Mouse (Mus musculus): ENCODE data around the gene Rbp7. TPM values are rescaled to one million over a fixed set of nuclear protein-coding genes. Genes with fewer than 3 reads are reported as not detected.
"Not testable (repeated sequence)": the region's sequence is repeated elsewhere in the genome, so short reads cannot be mapped to it uniquely, and the experiment has no call there.

Rbp7 gene
- polyA plus RNA-seq, 1 experiment: 3.6 TPM

- TF ChIP-seq CTCF (IDR thresholded peaks at IDR 0.05; ENCODE audit: low read depth, low read length): no peak
- TF ChIP-seq POLR2A (IDR thresholded peaks at IDR 0.05; ENCODE audit: insufficient read depth, low read length): no peak
- TF ChIP-seq EP300 (IDR thresholded peaks at IDR 0.05; ENCODE audit: insufficient read depth, low read depth, low read length): no peak
- H3K9me3 ChIP-seq (replicated peaks; ENCODE audit: control insufficient read depth, insufficient read depth, low read length, poor library complexity, severe bottlenecking): 0 out of 2 replicates have a peak, but pooled peaks cover 3% of the 10 kb centered on the region
- no peaks in the 10 kb centered on the region for H3K27me3 ChIP-seq (ENCODE audit: control insufficient read depth, insufficient read depth, low read length, poor library complexity, severe bottlenecking)
- H3K4me1 ChIP-seq (ENCODE audit: control insufficient read depth, insufficient read depth, low read length): no peaks in the 10 kb centered on the region
- H3K36me3 ChIP-seq (ENCODE audit: control insufficient read depth, insufficient read depth, low read length, poor library complexity, severe bottlenecking): no peaks in the 10 kb centered on the region
- no peak overlapping the region for H3K27ac ChIP-seq (ENCODE audit: insufficient read depth, low read length)
- H3K4me3 ChIP-seq (ENCODE audit: low read depth, low read length): no peak overlapping the region
- no peak overlapping the region for H3K9ac ChIP-seq (ENCODE audit: low read depth, poor library complexity, severe bottlenecking)
Observed at GRCm38 (mm10) chr4:149440576-149440975, 14.2 kb downstream of the Rbp7 start.

GRCm38 (mm10) chr4:149431887-149432286 is 22.9 kb downstream of the Rbp7 start:
- not testable (repeated sequence) for H3K9me3 ChIP-seq (replicated peaks; ENCODE audit: control insufficient read depth, insufficient read depth, low read length, poor library complexity, severe bottlenecking); H3K36me3 ChIP-seq (ENCODE audit: control insufficient read depth, insufficient read depth, low read length, poor library complexity, severe bottlenecking); H3K27me3 ChIP-seq (ENCODE audit: control insufficient read depth, insufficient read depth, low read length, poor library complexity, severe bottlenecking); H3K4me3 ChIP-seq (ENCODE audit: low read depth, low read length); H3K4me1 ChIP-seq (ENCODE audit: control insufficient read depth, insufficient read depth, low read length); H3K27ac ChIP-seq (ENCODE audit: insufficient read depth, low read length); H3K9ac ChIP-seq (ENCODE audit: low read depth, poor library complexity, severe bottlenecking)

GRCm38 (mm10) chr4:149429592-149429991 is 25.2 kb downstream of the Rbp7 start:
- Histone ChIP-seq H3K4me3 (ENCODE audit: low read depth, low read length) (no peak overlapping the region), H3K36me3 (ENCODE audit: control insufficient read depth, insufficient read depth, low read length, poor library complexity, severe bottlenecking) (no peaks in the 10 kb centered on the region), H3K9ac (ENCODE audit: low read depth, poor library complexity, severe bottlenecking) (no peak overlapping the region), H3K27ac (ENCODE audit: insufficient read depth, low read length) (no peak overlapping the region), H3K4me1 (ENCODE audit: control insufficient read depth, insufficient read depth, low read length) (no peaks in the 10 kb centered on the region), H3K9me3 (replicated peaks; ENCODE audit: control insufficient read depth, insufficient read depth, low read length, poor library complexity, severe bottlenecking) (no peaks in the 10 kb centered on the region), H3K27me3 (ENCODE audit: control insufficient read depth, insufficient read depth, low read length, poor library complexity, severe bottlenecking) (no peaks in the 10 kb centered on the region)
- TF ChIP-seq CTCF (IDR thresholded peaks at IDR 0.05; ENCODE audit: low read depth, low read length) (no peak), POLR2A (IDR thresholded peaks at IDR 0.05; ENCODE audit: insufficient read depth, low read length) (no peak), EP300 (IDR thresholded peaks at IDR 0.05; ENCODE audit: insufficient read depth, low read depth, low read length) (no peak)

GRCm38 (mm10) chr4:149426325-149427199 is 28.2 kb downstream of the Rbp7 start, which contains the start of gene Ube4b:
Ube4b (minus strand) TSS chr4:149426749.
- peak within 1 kb of the TSS; percentile 91 for H3K4me3 ChIP-seq (ENCODE audit: low read depth, low read length)
- peaks cover 4% of the 10 kb centered on the region; the same call in 1 of the 2 replicates for H3K36me3 ChIP-seq (ENCODE audit: control insufficient read depth, insufficient read depth, low read length, poor library complexity, severe bottlenecking)
- TF ChIP-seq CTCF (IDR thresholded peaks at IDR 0.05; ENCODE audit: low read depth, low read length): no peak
- TF ChIP-seq POLR2A (IDR thresholded peaks at IDR 0.05; ENCODE audit: insufficient read depth, low read length): no peak
- TF ChIP-seq EP300 (IDR thresholded peaks at IDR 0.05; ENCODE audit: insufficient read depth, low read depth, low read length): no peak
- H3K9ac ChIP-seq (ENCODE audit: low read depth, poor library complexity, severe bottlenecking): peak within 1 kb of the TSS; percentile 98
- peaks cover 5% of the 10 kb centered on the region for H3K9me3 ChIP-seq (replicated peaks; ENCODE audit: control insufficient read depth, insufficient read depth, low read length, poor library complexity, severe bottlenecking)
- H3K27ac ChIP-seq (ENCODE audit: insufficient read depth, low read length): peak within 1 kb of the TSS; percentile 93
- H3K27me3 ChIP-seq (ENCODE audit: control insufficient read depth, insufficient read depth, low read length, poor library complexity, severe bottlenecking): no peaks in the 10 kb centered on the region
- H3K4me1 ChIP-seq (ENCODE audit: control insufficient read depth, insufficient read depth, low read length): no peaks in the 10 kb centered on the region

- Histone ChIP-seq H3K36me3 (ENCODE audit: control insufficient read depth, insufficient read depth, low read length, poor library complexity, severe bottlenecking) (peaks cover 4% of the 10 kb centered on the region; the same call in 1 of the 2 replicates), H3K4me1 (ENCODE audit: control insufficient read depth, insufficient read depth, low read length) (no peaks in the 10 kb centered on the region), H3K27me3 (ENCODE audit: control insufficient read depth, insufficient read depth, low read length, poor library complexity, severe bottlenecking) (no peaks in the 10 kb centered on the region), H3K4me3 (ENCODE audit: low read depth, low read length) (peak overlapping the region; percentile 91), H3K9me3 (replicated peaks; ENCODE audit: control insufficient read depth, insufficient read depth, low read length, poor library complexity, severe bottlenecking) (peaks cover 9% of the 10 kb centered on the region), H3K27ac (ENCODE audit: insufficient read depth, low read length) (peak overlapping the region; percentile 93), H3K9ac (ENCODE audit: low read depth, poor library complexity, severe bottlenecking) (peak overlapping the region; percentile 98)
- no peak for TF ChIP-seq CTCF (IDR thresholded peaks at IDR 0.05; ENCODE audit: low read depth, low read length)
- no peak for TF ChIP-seq EP300 (IDR thresholded peaks at IDR 0.05; ENCODE audit: insufficient read depth, low read depth, low read length)
- TF ChIP-seq POLR2A (IDR thresholded peaks at IDR 0.05; ENCODE audit: insufficient read depth, low read length): no peak
Observed at GRCm38 (mm10) chr4:149425801-149426292, 28.9 kb downstream of the Rbp7 start.

- peaks cover 4% of the 10 kb centered on the region; the same call in 1 of the 2 replicates for H3K36me3 ChIP-seq (ENCODE audit: control insufficient read depth, insufficient read depth, low read length, poor library complexity, severe bottlenecking)
- no peak for TF ChIP-seq CTCF (IDR thresholded peaks at IDR 0.05; ENCODE audit: low read depth, low read length)
- peaks cover 11% of the 10 kb centered on the region for H3K9me3 ChIP-seq (replicated peaks; ENCODE audit: control insufficient read depth, insufficient read depth, low read length, poor library complexity, severe bottlenecking)
- H3K4me3 ChIP-seq (ENCODE audit: low read depth, low read length): peak overlapping the region; percentile 44
- peak overlapping the region; percentile 98 for H3K9ac ChIP-seq (ENCODE audit: low read depth, poor library complexity, severe bottlenecking)
- H3K27me3 ChIP-seq (ENCODE audit: control insufficient read depth, insufficient read depth, low read length, poor library complexity, severe bottlenecking): no peaks in the 10 kb centered on the region
- H3K27ac ChIP-seq (ENCODE audit: insufficient read depth, low read length): no peak overlapping the region; the same call in 1 of the 2 replicates
- H3K4me1 ChIP-seq (ENCODE audit: control insufficient read depth, insufficient read depth, low read length): no peaks in the 10 kb centered on the region
Observed at GRCm38 (mm10) chr4:149424755-149425154, 30.0 kb downstream of the Rbp7 start.
